Mouse (Mus musculus) stomach, embryonic 15.5 days (tissue): Measurements from ENCODE around the gene Trim69. TPM values are rescaled to one million over a fixed set of nuclear protein-coding genes. Genes with fewer than 3 reads are reported as not detected.

ENCODE experiments used
- ATAC-seq: fragments of 200-750 bp; cut with Nextera tagmentation; 2 replicates; pipeline ENCODE4 v1.8.0; 2017; ENCODE audit warnings: low read depth, moderate number of reproducible peaks, moderate TSS enrichment; ENCODE audit not compliant: insufficient read depth, low FRiP score
- H3K27ac ChIP-seq: fragments of 300-500 bp; sonication (generic); 2 replicates; pipeline ENCODE4 v1.5.1; 2015; ENCODE audit warnings: mild to moderate bottlenecking, inconsistent platforms
- H3K27me3 ChIP-seq: fragments of 300-500 bp; sonication (generic); replicated peaks from 2 replicates; pipeline ENCODE4 v1.6.1; 2015; ENCODE audit warnings: inconsistent platforms
- H3K36me3 ChIP-seq: fragments of 300-500 bp; sonication (generic); 2 replicates; pipeline ENCODE4 v1.6.1; 2015; ENCODE audit warnings: inconsistent platforms
- H3K4me1 ChIP-seq: fragments of 300-500 bp; sonication (generic); 2 replicates; pipeline ENCODE4 v1.6.1; 2015; ENCODE audit warnings: inconsistent platforms
- H3K4me2 ChIP-seq: fragments of 300-500 bp; sonication (generic); 2 replicates; pipeline ENCODE4 v1.6.1; 2015; ENCODE audit warnings: mild to moderate bottlenecking, inconsistent platforms
- H3K4me3 ChIP-seq: fragments of 300-500 bp; sonication (generic); replicated peaks from 2 replicates; pipeline ENCODE4 v1.5.1; 2015; ENCODE audit warnings: inconsistent platforms
- H3K9ac ChIP-seq: fragments of 300-500 bp; sonication (generic); 2 replicates; pipeline ENCODE4 v1.6.1; 2015; ENCODE audit warnings: inconsistent platforms
- H3K9me3 ChIP-seq: fragments of 300-500 bp; sonication (generic); 2 replicates; pipeline ENCODE4 v1.6.1; 2016; ENCODE audit warnings: inconsistent platforms
- WGBS: fragments of 180-500 bp; shearing (Covaris S2); methylation state at CpG from one replicate; pipeline ENCODE4 v1.1.7; 2015; 5-methylcytosine and 5-hydroxymethylcytosine counted together
- polyA plus RNA-seq: library from polyadenylated mRNA; unstranded; fragments of >200 nt; fragmentation: Nextera tagmentation; extraction: Ambion mirVana; gene quantifications from 2 replicates; pipeline ENCODE4 v1.2.1, GENCODE M21; 2015

Gene Trim69
- polyA plus RNA-seq, 1 experiment from 2014 or later, result not detected

GRCm38 (mm10) chr2:122221798-122222197, 61.3 kb downstream of the Trim69 start:
- no peak; the same call in 1 of the 2 replicates for ATAC-seq
- 26% methylated on average over 5 of the region's 5 CpGs for WGBS
- Histone ChIP-seq H3K4me2 (no peak overlapping the region), H3K36me3 (no peaks in the 10 kb centered on the region), H3K9me3 (no peaks in the 10 kb centered on the region), H3K4me1 (no peaks in the 10 kb centered on the region), H3K4me3 (no peak overlapping the region), H3K27me3 (no peaks in the 10 kb centered on the region), H3K27ac (no peak overlapping the region), H3K9ac (no peak overlapping the region)

- no peak overlapping the region for H3K27ac ChIP-seq
- no peak for ATAC-seq
These were observed 61.8 kb downstream of the Trim69 start for GRCm38 (mm10) chr2:122222272-122222671.

GRCm38 (mm10) chr2:122223654-122224053, 63.2 kb downstream of the Trim69 start:
- H3K4me3 ChIP-seq, result no peak overlapping the region
- no peak for ATAC-seq
- H3K27ac ChIP-seq, result no peak overlapping the region
- H3K4me1 ChIP-seq, result no peaks in the 10 kb centered on the region
- H3K36me3 ChIP-seq, result no peaks in the 10 kb centered on the region
- H3K27me3 ChIP-seq, result no peaks in the 10 kb centered on the region
- H3K9ac ChIP-seq, result no peak overlapping the region
- no peak overlapping the region for H3K4me2 ChIP-seq
- no peaks in the 10 kb centered on the region for H3K9me3 ChIP-seq

More at GRCm38 (mm10) chr2:122222272-122222671, 61.8 kb downstream of the Trim69 start:
- no peak overlapping the region for H3K9ac ChIP-seq
- 54% methylated on average over 5 of the region's 5 CpGs for WGBS
- H3K9me3 ChIP-seq, result no peaks in the 10 kb centered on the region
- H3K4me1 ChIP-seq, result no peaks in the 10 kb centered on the region
- no peak overlapping the region for H3K4me3 ChIP-seq
- H3K4me2 ChIP-seq, result no peak overlapping the region
- no peaks in the 10 kb centered on the region for H3K36me3 ChIP-seq
- H3K27me3 ChIP-seq, result no peaks in the 10 kb centered on the region

Other genes starting within 250 kb of the Trim69 start
- 45.5 and 48.5 TPM in 2 replicates for gene Ctdspl2, start 204.7 kb upstream of the Trim69 start, polyA plus RNA-seq
- 0.09 and 0.14 TPM in 2 replicates for gene Mageb3, start 204.6 kb upstream of the Trim69 start, polyA plus RNA-seq
- 11.4 and 12.1 TPM in 2 replicates for gene Eif3j1, start 132.2 kb upstream of the Trim69 start, polyA plus RNA-seq
- 7.7 and 9.9 TPM in 2 replicates for gene Spg11, start 42.3 kb upstream of the Trim69 start, polyA plus RNA-seq
- gene B2m, start 13.0 kb upstream of the Trim69 start, polyA plus RNA-seq, result 338 and 449 TPM in 2 replicates
- gene Patl2, start 25.5 kb downstream of the Trim69 start, polyA plus RNA-seq, result not detected in 2 replicates
- not detected in 2 replicates for gene Terb2, start 25.6 kb downstream of the Trim69 start, polyA plus RNA-seq
- 33.8 and 49.9 TPM in 2 replicates for gene Sord, start 74.0 kb downstream of the Trim69 start, polyA plus RNA-seq
- 0.15 and 0.35 TPM in 2 replicates for gene Duox2, start 137.7 kb downstream of the Trim69 start, polyA plus RNA-seq
- 0.59 and 0.87 TPM in 2 replicates for gene Duoxa2, start 138.2 kb downstream of the Trim69 start, polyA plus RNA-seq
- 3.1 and 6.1 TPM in 2 replicates for gene Duoxa1, start 153.0 kb downstream of the Trim69 start, polyA plus RNA-seq
- 1.0 and 2.0 TPM in 2 replicates for gene Duox1, start 155.0 kb downstream of the Trim69 start, polyA plus RNA-seq
- 2.3 and 2.6 TPM in 2 replicates for gene Shf, start 208.5 kb downstream of the Trim69 start, polyA plus RNA-seq